Mouse (Mus musculus) embryonic facial prominence, embryonic 14.5 days (tissue): Measurements from ENCODE around the gene Arl5a. TPM values are rescaled to one million over a fixed set of nuclear protein-coding genes. Genes with fewer than 3 reads are reported as not detected.

Experiments used
- ATAC-seq: fragments of 200-750 bp; cut with Nextera tagmentation; 2 replicates; pipeline ENCODE4 v1.8.0; 2017; ENCODE audit warnings: low read depth, moderate number of reproducible peaks, moderate TSS enrichment
- DNase-seq: peaks from one replicate; pipeline ENCODE4 v3.0.0-alpha.2; 2015; ENCODE audit warnings: low spot score
- H3K27ac ChIP-seq: fragments of 300-500 bp; sonication (generic); replicated peaks from 2 replicates; pipeline ENCODE4 v1.5.1; 2014; ENCODE audit warnings: low read depth, mild to moderate bottlenecking, low read length, moderate library complexity
- H3K27me3 ChIP-seq: fragments of 300-500 bp; sonication (generic); replicated peaks from 2 replicates; pipeline ENCODE4 v1.6.1; 2014; ENCODE audit warnings: low read length; ENCODE audit not compliant: control insufficient read depth, insufficient read depth
- H3K36me3 ChIP-seq: fragments of 300-500 bp; sonication (generic); 2 replicates; pipeline ENCODE4 v1.6.1; 2014; ENCODE audit warnings: low read length, mixed read lengths; ENCODE audit not compliant: control insufficient read depth, insufficient read depth
- H3K4me1 ChIP-seq: fragments of 300-500 bp; sonication (generic); 2 replicates; pipeline ENCODE4 v1.6.1; 2014; ENCODE audit warnings: antibody characterized with exemption, low read length; ENCODE audit not compliant: control insufficient read depth, insufficient read depth
- H3K4me2 ChIP-seq: fragments of 300-500 bp; sonication (generic); 2 replicates; pipeline ENCODE4 v1.6.1; 2014; ENCODE audit warnings: low read depth, mild to moderate bottlenecking, low read length, moderate library complexity, mixed read lengths
- H3K4me3 ChIP-seq: fragments of 300-500 bp; sonication (generic); 2 replicates; pipeline ENCODE4 v1.5.1; 2014; ENCODE audit warnings: low read depth, mild to moderate bottlenecking, low read length
- H3K9ac ChIP-seq: fragments of 300-500 bp; sonication (generic); 2 replicates; pipeline ENCODE4 v1.6.1; 2014; ENCODE audit warnings: low read depth, mild to moderate bottlenecking, low read length, moderate library complexity, mixed read lengths
- H3K9me3 ChIP-seq: fragments of 300-500 bp; sonication (generic); 2 replicates; pipeline ENCODE4 v1.6.1; 2016; ENCODE audit warnings: low read length; ENCODE audit not compliant: control insufficient read depth
- WGBS: fragments of 180-500 bp; shearing (Covaris S2); extraction: QIAGEN DNeasy Blood & Tissue Kit; methylation state at CpG from one replicate; pipeline ENCODE4 v1.1.7; 2014; 5-methylcytosine and 5-hydroxymethylcytosine counted together
- polyA plus RNA-seq: library from polyadenylated mRNA; unstranded; fragments of >200 nt; fragmentation: Nextera tagmentation; extraction: Ambion mirVana; gene quantifications from 2 replicates; pipeline ENCODE4 v1.2.1, GENCODE M21; 2014

Gene Arl5a
- polyA plus RNA-seq, 1 experiment from 2014 or later: 66.8 TPM

DNA sequence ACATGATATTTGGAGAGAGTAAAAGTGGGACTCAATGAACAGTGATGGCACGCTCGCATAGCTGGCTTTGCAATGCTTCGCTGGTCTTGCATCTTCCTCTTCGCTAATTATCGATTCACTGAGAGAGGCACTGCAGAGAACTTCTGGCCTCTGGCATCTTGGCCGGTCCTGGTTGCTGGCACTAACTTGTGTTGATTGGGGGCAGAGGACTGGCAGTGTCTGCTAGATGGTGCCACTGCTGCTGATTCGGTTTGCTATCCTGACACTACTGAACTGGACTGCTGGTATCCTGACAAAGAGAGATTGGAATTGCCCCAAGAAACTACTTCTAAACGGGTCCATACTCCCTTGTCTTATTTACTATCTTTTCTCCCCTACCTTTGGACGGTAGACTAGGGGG lies 63.6 kb downstream of the Arl5a start:
- H3K9me3 ChIP-seq: no peaks in the 10 kb centered on the region
- no peaks in the 10 kb centered on the region for H3K36me3 ChIP-seq
- no peaks in the 10 kb centered on the region for H3K27me3 ChIP-seq
- no peak overlapping the region for H3K9ac ChIP-seq
- no peak overlapping the region for H3K4me3 ChIP-seq
- 93% methylated on average over 9 of the region's 9 CpGs for WGBS
- no peaks in the 10 kb centered on the region for H3K4me1 ChIP-seq
- no peak overlapping the region for H3K27ac ChIP-seq
- DNase-seq (no peak), ATAC-seq (no peak)
- no peak overlapping the region for H3K4me2 ChIP-seq

DNA sequence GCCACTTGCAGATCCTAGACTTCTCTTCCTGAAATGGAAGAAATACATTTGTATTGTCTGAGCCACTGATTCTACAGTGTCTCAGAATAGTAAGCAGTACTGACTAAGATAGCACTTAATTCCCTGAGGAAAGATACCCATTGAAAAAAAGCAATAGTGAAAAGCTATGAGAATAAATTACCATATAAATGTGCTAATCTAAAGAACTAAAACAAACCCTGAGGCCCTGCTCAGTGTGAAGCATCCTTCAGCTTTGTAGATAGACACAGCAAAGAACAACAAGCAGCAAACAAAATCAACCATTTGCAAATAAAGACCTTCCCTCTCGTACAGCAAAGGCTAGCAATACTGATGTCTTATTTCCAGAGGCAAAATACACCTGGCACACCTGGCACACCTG lies 65.0 kb downstream of the Arl5a start:
- WGBS: 88% methylated on average over 1 of the region's 1 CpGs
- Histone ChIP-seq H3K36me3 (no peaks in the 10 kb centered on the region), H3K27ac (no peak overlapping the region), H3K9ac (no peak overlapping the region), H3K27me3 (no peaks in the 10 kb centered on the region), H3K9me3 (no peaks in the 10 kb centered on the region), H3K4me2 (no peak overlapping the region), H3K4me1 (no peaks in the 10 kb centered on the region), H3K4me3 (no peak overlapping the region)
- no peak for DNase-seq
- no peak for ATAC-seq

DNA sequence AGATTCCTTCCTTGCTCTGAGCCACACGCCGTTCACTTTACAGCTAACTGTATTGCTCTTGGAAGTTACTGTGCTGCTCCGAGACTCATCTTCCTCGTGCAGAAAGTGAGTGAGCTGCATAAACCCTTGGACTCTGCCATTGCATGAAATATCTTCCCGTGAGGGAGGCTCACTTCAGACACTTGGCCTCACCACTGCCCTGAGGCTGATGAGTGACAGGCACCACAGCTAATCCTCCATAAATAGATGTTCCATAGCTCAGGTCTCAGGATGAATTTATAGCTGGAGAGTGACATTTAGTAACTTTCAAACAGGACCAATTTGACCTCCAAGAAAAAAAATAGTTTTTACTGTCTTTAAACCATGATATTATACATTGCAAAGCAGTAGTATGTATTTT lies 66.5 kb downstream of the Arl5a start:
- no peaks in the 10 kb centered on the region for H3K27me3 ChIP-seq
- H3K4me3 ChIP-seq: no peak overlapping the region
- no peak overlapping the region for H3K27ac ChIP-seq
- no peaks in the 10 kb centered on the region for H3K9me3 ChIP-seq
- no peak for DNase-seq
- H3K9ac ChIP-seq: no peak overlapping the region
- WGBS: 72% methylated on average over 5 of the region's 5 CpGs
- no peaks in the 10 kb centered on the region for H3K4me1 ChIP-seq
- ATAC-seq: no peak
- no peaks in the 10 kb centered on the region for H3K36me3 ChIP-seq
- H3K4me2 ChIP-seq: no peak overlapping the region

DNA sequence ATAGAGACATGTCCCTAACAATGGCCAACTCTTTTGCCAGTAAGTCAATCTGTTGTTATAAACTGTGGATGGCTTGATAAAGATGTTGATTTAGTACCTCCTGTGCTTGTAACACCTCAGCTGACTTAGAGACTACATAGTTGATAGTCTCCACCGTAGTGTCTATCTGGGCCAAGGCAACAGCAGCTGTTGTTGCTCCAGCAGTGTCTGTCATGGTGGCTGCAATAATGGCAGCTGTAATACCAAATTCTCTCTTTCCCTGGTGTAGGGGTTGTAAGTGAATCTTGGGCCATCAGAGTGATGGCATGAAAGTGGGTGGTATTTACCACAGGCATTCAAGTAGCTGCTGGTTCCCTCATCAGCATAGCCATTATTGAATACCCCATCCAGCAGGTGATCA lies 73.7 kb downstream of the Arl5a start:
- no peak overlapping the region for H3K9ac ChIP-seq
- 90% methylated on average over 1 of the region's 1 CpGs for WGBS
- H3K4me1 ChIP-seq: no peaks in the 10 kb centered on the region
- no peak overlapping the region for H3K4me2 ChIP-seq
- H3K27ac ChIP-seq: no peak overlapping the region
- DNase-seq: no peak
- no peak overlapping the region for H3K4me3 ChIP-seq
- H3K36me3 ChIP-seq: no peaks in the 10 kb centered on the region
- ATAC-seq: no peak
- H3K9me3 ChIP-seq: peaks cover 7% of the 10 kb centered on the region; the same call in 1 of the 2 replicates
- no peaks in the 10 kb centered on the region for H3K27me3 ChIP-seq

Other genes with a start within 250 kb of the Arl5a start
- 212 and 249 TPM in 2 replicates for gene Neb, start 46.4 kb downstream of the Arl5a start, polyA plus RNA-seq